Mouse (Mus musculus) liver, embryonic 15.5 days (tissue): ENCODE data around the gene Catip. TPM values are rescaled to one million over a fixed set of nuclear protein-coding genes. Genes with fewer than 3 reads are reported as not detected.

Source experiments
- ATAC-seq: fragments of 200-750 bp; cut with Nextera tagmentation; 2 replicates; pipeline ENCODE4 v1.8.0; 2017; ENCODE audit warnings: moderate number of reproducible peaks, mild to moderate bottlenecking, moderate library complexity; ENCODE audit not compliant: insufficient read depth
- H3K27ac ChIP-seq: fragments of 300-500 bp; sonication (generic); replicated peaks from 2 replicates; pipeline ENCODE4 v1.5.1; 2015; ENCODE audit warnings: mild to moderate bottlenecking, inconsistent platforms
- H3K27me3 ChIP-seq: fragments of 300-500 bp; sonication (generic); 2 replicates; pipeline ENCODE4 v1.6.1; 2015; ENCODE audit warnings: mild to moderate bottlenecking, inconsistent platforms
- H3K36me3 ChIP-seq: fragments of 300-500 bp; sonication (generic); replicated peaks from 2 replicates; pipeline ENCODE4 v1.6.1; 2015; ENCODE audit warnings: moderate library complexity, mild to moderate bottlenecking, inconsistent platforms
- H3K4me1 ChIP-seq: fragments of 300-500 bp; sonication (generic); replicated peaks from 2 replicates; pipeline ENCODE4 v1.6.1; 2015; ENCODE audit warnings: inconsistent platforms
- H3K4me2 ChIP-seq: fragments of 300-500 bp; sonication (generic); 2 replicates; pipeline ENCODE4 v1.6.1; 2015; ENCODE audit warnings: moderate library complexity, mild to moderate bottlenecking, inconsistent platforms
- H3K4me3 ChIP-seq: fragments of 300-500 bp; sonication (generic); replicated peaks from 2 replicates; pipeline ENCODE4 v1.5.1; 2015; ENCODE audit warnings: mild to moderate bottlenecking, inconsistent platforms
- H3K9ac ChIP-seq: fragments of 300-500 bp; sonication (generic); 2 replicates; pipeline ENCODE4 v1.6.1; 2015; ENCODE audit warnings: moderate library complexity, mild to moderate bottlenecking, inconsistent platforms
- H3K9me3 ChIP-seq: fragments of 300-500 bp; sonication (generic); replicated peaks from 2 replicates; pipeline ENCODE4 v1.6.1; 2016; ENCODE audit warnings: inconsistent platforms
- WGBS: fragments of 180-500 bp; shearing (Covaris S2); methylation state at CpG from one replicate; pipeline ENCODE4 v1.1.7; 2015; ENCODE audit warnings: mixed read lengths; ENCODE audit not compliant: insufficient replicate concordance; 5-methylcytosine and 5-hydroxymethylcytosine counted together
- microRNA counts: library from miRNA; unstranded; fragments of <30 nt; microRNA quantifications from one replicate; lab custom pipeline; 2016
- microRNA-seq: library from miRNA; unstranded; fragments of <30 nt; microRNA quantifications from one replicate; pipeline ENCODE4, GENCODE M21; 2016
- polyA plus RNA-seq: library from polyadenylated mRNA; unstranded; fragments of >200 nt; fragmentation: Nextera tagmentation; extraction: Ambion mirVana; gene quantifications from 2 replicates; pipeline ENCODE4 v1.2.1, GENCODE M21; 2015

Catip gene
- polyA plus RNA-seq, 1 experiment from 2014 or later = not detected

- WGBS = 47% methylated on average over 15 of the region's 15 CpGs
- H3K27ac ChIP-seq = no peak within 1 kb of the TSS
- no peaks in the 10 kb centered on the region for H3K9me3 ChIP-seq
- no peak within 1 kb of the TSS for H3K4me3 ChIP-seq
- ATAC-seq = no peak
- H3K4me2 ChIP-seq = no peak within 1 kb of the TSS
- no peaks in the 10 kb centered on the region for H3K27me3 ChIP-seq
- H3K36me3 ChIP-seq = no peaks in the 10 kb centered on the region
- H3K4me1 ChIP-seq = peaks cover 11% of the 10 kb centered on the region
- H3K9ac ChIP-seq = no peak within 1 kb of the TSS
Measured at GRCm38 (mm10) chr1:74408589-74409504, 46.9 kb downstream of the Catip start, which contains the start of gene Vil1. Vil1 (plus strand) TSS chr1:74409376.

GRCm38 (mm10) chr1:74411753-74412325, 49.9 kb downstream of the Catip start:
- H3K36me3 ChIP-seq = no peaks in the 10 kb centered on the region
- no peak overlapping the region for H3K4me2 ChIP-seq
- H3K4me1 ChIP-seq = peaks cover 25% of the 10 kb centered on the region
- 49% methylated on average over 2 of the region's 2 CpGs for WGBS
- H3K27me3 ChIP-seq = no peaks in the 10 kb centered on the region
- no peak overlapping the region for H3K27ac ChIP-seq
- H3K9me3 ChIP-seq = peaks cover 11% of the 10 kb centered on the region; the same call in 1 of the 2 replicates
- H3K4me3 ChIP-seq = no peak overlapping the region
- no peak for ATAC-seq
- no peak overlapping the region for H3K9ac ChIP-seq

DNA sequence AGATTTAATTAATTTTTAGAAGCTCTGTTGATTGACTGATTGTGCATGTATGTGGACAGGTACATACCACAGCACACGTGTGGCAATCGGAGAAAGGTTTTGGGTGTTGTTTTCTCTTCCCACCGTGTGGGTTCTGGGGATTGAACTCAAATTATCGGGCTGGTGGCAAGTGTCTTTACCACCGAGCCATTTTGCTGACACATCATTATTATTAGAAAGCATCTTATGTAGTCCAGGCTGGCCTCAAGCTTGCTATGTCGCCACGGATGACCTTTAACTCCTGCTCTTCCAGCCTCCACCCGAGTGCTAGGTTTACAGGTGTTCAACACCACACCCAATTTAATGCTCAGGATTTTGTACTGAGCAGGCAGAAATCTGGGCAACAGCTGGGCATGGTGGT, 50.8 kb downstream of the Catip start:
- no peaks in the 10 kb centered on the region for H3K27me3 ChIP-seq
- H3K9ac ChIP-seq = no peak overlapping the region
- WGBS = 65% methylated on average over 8 of the region's 8 CpGs
- H3K4me3 ChIP-seq = no peak overlapping the region
- peaks cover 11% of the 10 kb centered on the region; the same call in 1 of the 2 replicates for H3K9me3 ChIP-seq
- H3K27ac ChIP-seq = no peak overlapping the region
- H3K4me2 ChIP-seq = no peak overlapping the region
- H3K4me1 ChIP-seq = peaks cover 25% of the 10 kb centered on the region
- H3K36me3 ChIP-seq = no peaks in the 10 kb centered on the region
- ATAC-seq = no peak

DNA sequence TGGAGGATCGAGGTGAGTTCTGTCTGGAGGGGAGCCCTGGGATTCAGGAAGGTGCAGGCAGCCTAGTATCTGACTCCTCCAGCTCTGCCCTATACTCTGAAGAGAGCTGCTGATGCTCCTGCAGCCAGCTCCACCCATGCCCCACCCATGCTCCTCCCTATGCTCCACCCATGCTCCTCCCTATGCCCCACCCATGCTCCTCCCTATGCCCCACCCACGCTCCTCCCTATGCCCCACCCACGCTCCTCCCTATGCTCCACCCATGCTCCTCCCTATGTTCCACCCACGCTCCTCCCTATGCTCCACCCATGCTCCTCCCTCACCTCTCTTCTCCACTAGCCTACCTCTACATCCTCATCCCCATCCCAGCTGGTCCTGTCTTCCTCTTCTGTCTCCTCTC, 53.2 kb downstream of the Catip start:
- Histone ChIP-seq H3K4me2 (no peak overlapping the region), H3K36me3 (no peaks in the 10 kb centered on the region), H3K9ac (no peak overlapping the region), H3K27ac (peak overlapping the region; percentile 7; the same call in 1 of the 2 replicates), H3K27me3 (no peaks in the 10 kb centered on the region), H3K4me3 (no peak overlapping the region), H3K9me3 (peaks cover 11% of the 10 kb centered on the region; the same call in 1 of the 2 replicates), H3K4me1 (peaks cover 18% of the 10 kb centered on the region)
- peak; percentile 72 for ATAC-seq
- 43% methylated on average over 4 of the region's 4 CpGs for WGBS

MicroRNAs within 50 kb of the gene (microRNA counts, 519-probe panel; counts per million panel counts)
- 3,763 counts per million, percentile 76 among the panel's probes with 10 or more counts for microRNA mmu-miR-26b (lab: Ali Mortazavi, UCI)

Small RNA genes lying within 50 kb of the gene (microRNA-seq; reads per million reads assigned to microRNA genes)
- gene Mir26b = 59,864 reads per million, percentile 100 among the genes with 10 or more reads in this experiment

Other genes starting within 250 kb of the Catip start
- gene Tns1, start 237.7 kb upstream of the Catip start, polyA plus RNA-seq = 20.3 and 21.5 TPM in 2 replicates
- not detected in 2 replicates for gene Rufy4, start 236.6 kb upstream of the Catip start, polyA plus RNA-seq
- gene Cxcr2, start 208.1 kb upstream of the Catip start, polyA plus RNA-seq = 1.6 and 2.2 TPM in 2 replicates
- not detected in 2 replicates for gene Cxcr1, start 167.5 kb upstream of the Catip start, polyA plus RNA-seq
- 176 and 191 TPM in 2 replicates for gene Arpc2, start 126.0 kb upstream of the Catip start, polyA plus RNA-seq
- 0.29 and 0.68 TPM in 2 replicates for gene Gpbar1, start 83.6 kb upstream of the Catip start, polyA plus RNA-seq
- 93.1 and 113 TPM in 2 replicates for gene Aamp, start 77.4 kb upstream of the Catip start, polyA plus RNA-seq
- 32.0 and 34.7 TPM in 2 replicates for gene Pnkd, start 77.2 kb upstream of the Catip start, polyA plus RNA-seq
- gene Tmbim1, start 56.5 kb upstream of the Catip start, polyA plus RNA-seq = 15.4 and 18.7 TPM in 2 replicates
- gene Slc11a1, start 13.1 kb downstream of the Catip start, polyA plus RNA-seq = 14.0 and 17.0 TPM in 2 replicates
- gene Ctdsp1, start 29.4 kb downstream of the Catip start, polyA plus RNA-seq = 44.8 and 48.4 TPM in 2 replicates
- gene Vil1, start 47.3 kb downstream of the Catip start, polyA plus RNA-seq = 0.76 and 0.99 TPM in 2 replicates
- 30.3 and 31.4 TPM in 2 replicates for gene Cnot9, start 143.9 kb downstream of the Catip start, polyA plus RNA-seq
- 0.17 and 0.26 TPM in 2 replicates for gene Plcd4, start 180.8 kb downstream of the Catip start, polyA plus RNA-seq
- gene Usp37, start 182.2 kb downstream of the Catip start, polyA plus RNA-seq = 11.7 and 12.0 TPM in 2 replicates
- gene Zfp142, start 226.1 kb downstream of the Catip start, polyA plus RNA-seq = 1.9 and 2.0 TPM in 2 replicates
- 9.0 and 9.4 TPM in 2 replicates for gene Bcs1l, start 226.2 kb downstream of the Catip start, polyA plus RNA-seq
- 12.1 and 12.2 TPM in 2 replicates for gene Rnf25, start 239.3 kb downstream of the Catip start, polyA plus RNA-seq
- gene Stk36, start 239.3 kb downstream of the Catip start, polyA plus RNA-seq = 0.21 and 0.24 TPM in 2 replicates